Mouse (Mus musculus) ovary, adult 18-20 months (tissue): ENCODE results near the gene Ankrd24.
"Not testable (repeated sequence)": the region's sequence is repeated elsewhere in the genome, so short reads cannot be mapped to it uniquely, and the experiment has no call there.

Source experiments
- DNase-seq: peaks from one replicate; pipeline ENCODE4 v3.0.0; 2022; ENCODE audit warnings: low spot score, mixed read lengths

The Ankrd24 gene

GRCm38 (mm10) chr10:81605666-81605973, 22.7 kb upstream of the Ankrd24 start:
- no peak for DNase-seq

- DNase-seq: peak; percentile 96
Measured at GRCm38 (mm10) chr10:81605974-81606751, 22.2 kb upstream of the Ankrd24 start, which contains the start of gene BC025920. Gene BC025920, plus strand, starts transcription at chr10:81606270.

GRCm38 (mm10) chr10:81608308-81608707, 20.0 kb upstream of the Ankrd24 start:
- no peak for DNase-seq

DNA sequence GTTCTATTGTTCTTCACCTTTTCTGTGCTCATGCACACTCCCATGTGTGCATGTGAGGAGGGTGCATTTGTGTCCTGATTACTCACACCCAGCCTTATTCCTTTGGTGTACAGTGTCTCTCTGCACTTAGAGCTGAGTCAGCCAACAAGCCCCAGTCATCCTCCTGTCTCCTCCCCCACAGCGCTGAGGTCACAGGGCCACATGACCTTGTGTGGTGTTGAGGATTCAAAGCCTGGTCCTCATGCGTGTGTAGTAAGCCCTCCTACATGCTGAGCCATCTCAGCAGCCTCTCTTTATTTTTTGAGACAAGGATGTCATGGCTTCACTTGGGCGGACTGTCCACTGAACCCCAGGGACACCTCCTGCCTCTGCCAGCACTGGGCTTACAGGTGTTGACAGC, 15.6 kb upstream of the Ankrd24 start:
- DNase-seq: no peak

- no peak for DNase-seq
Measured at GRCm38 (mm10) chr10:81615486-81615885, 12.9 kb upstream of the Ankrd24 start.

- no peak for DNase-seq
Measured at GRCm38 (mm10) chr10:81619976-81620375, 8.4 kb upstream of the Ankrd24 start.

- DNase-seq: no peak
Measured at GRCm38 (mm10) chr10:81620786-81621185, 7.6 kb upstream of the Ankrd24 start.

DNA sequence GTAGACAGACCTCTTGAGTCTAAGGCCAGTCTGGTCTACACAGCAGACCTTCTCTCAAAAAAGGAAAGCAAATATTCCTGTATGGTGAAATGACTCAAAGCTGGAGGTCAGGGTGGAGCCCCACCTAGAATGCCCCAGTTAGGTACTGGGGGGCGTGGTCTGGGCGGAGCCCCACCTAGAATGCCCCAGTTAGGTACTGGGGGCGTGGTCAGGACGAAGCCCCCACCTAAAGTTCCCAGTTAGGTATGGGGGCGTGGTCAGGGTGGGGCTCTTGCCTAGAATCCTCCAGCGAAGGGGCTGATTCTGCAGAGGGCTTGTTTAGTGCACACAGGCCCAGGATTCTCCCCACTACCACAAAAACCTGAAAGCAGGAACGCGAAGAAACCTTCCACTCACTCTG, 4.9 kb upstream of the Ankrd24 start:
- no peak for DNase-seq

DNA sequence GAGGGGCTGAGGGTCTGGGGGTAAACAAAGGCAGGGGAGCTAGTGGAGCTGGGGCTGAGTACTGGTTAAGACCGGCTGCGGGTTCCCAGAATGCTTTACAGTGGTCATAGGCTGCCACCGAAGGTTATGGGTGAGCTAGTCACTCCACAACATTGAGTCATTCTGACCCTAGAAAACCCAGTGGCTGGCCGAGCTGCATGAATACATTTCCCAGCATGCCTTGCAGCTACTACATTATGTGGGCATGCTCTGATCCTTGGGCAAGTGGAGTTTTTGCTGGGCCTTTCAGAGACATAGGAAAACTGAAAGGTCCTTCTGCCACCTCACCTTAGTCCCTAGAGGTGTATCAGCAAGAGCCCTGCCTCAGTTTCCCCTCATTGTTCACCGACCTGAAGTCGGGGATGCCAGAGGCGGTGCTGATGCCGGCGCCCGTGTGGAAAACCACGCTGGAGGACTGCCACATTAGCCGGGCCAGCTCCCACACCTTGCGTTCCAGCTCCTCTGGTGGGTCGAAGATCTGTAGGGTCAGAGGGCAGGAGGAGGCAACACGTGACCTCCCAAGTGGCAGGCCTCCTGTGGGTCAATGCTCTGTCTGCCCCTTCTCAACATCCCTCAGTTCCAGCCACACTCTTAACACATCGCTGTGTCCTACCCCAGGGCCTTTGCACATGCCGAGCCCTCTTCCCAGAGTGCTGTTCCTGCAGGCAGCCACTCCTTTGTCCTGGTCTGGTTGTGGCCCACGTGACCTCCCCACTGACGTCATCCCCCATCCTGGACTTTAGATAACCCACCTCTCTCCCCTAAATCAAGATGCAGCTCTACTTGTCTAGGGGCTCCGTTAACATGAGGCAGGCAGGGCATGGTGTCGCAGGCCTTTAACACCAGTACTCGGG, 2.0 kb upstream of the Ankrd24 start:
- DNase-seq: no peak

DNA sequence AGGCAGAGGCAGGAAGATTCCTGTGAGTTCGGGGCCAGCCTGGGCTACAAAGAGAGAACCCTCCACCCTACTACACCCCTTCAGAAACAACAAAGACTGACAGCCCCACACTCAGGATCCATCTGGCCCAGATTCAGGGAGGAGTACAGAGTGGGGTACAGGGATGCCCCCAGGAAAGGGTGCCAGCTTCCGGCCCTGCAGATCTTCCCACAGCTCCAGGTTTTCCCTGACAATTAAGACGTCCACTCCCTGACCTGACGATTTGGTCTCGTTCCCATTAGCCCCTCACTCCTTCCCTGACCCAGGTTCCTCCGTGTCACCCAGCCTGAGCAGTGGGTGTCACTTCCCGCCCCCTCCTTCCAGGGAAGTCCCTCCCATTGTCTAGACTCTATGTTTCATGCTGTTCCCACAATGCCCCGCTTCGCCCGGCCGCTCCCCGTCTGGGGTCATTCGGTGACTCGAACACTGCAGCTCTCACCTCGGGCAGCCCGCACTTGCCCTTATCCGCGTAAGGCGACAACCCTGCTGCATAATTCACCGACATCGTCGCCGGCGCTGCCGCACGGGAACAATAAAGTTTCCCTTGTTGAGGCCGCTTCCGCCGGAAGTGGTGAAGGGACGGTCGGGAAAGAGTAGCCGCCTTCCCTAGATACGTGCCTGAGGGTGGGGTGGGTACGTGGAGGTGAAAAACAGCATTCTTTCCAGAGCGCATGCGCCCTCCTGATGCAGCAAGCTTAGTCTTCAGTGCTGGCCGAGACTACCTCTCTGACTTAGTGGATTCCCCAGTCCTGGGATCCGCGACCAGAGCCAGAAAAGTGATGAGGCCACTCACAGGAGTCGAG, 1.1 kb upstream of the Ankrd24 start, which contains the start of gene Sirt6:
Gene Sirt6, minus strand, starts transcription at position 804 of the 842 bp plus-strand sequence.
- peak; percentile 92 for DNase-seq

GRCm38 (mm10) chr10:81627836-81628220, 512 bp upstream of the Ankrd24 start:
- no peak for DNase-seq

DNA sequence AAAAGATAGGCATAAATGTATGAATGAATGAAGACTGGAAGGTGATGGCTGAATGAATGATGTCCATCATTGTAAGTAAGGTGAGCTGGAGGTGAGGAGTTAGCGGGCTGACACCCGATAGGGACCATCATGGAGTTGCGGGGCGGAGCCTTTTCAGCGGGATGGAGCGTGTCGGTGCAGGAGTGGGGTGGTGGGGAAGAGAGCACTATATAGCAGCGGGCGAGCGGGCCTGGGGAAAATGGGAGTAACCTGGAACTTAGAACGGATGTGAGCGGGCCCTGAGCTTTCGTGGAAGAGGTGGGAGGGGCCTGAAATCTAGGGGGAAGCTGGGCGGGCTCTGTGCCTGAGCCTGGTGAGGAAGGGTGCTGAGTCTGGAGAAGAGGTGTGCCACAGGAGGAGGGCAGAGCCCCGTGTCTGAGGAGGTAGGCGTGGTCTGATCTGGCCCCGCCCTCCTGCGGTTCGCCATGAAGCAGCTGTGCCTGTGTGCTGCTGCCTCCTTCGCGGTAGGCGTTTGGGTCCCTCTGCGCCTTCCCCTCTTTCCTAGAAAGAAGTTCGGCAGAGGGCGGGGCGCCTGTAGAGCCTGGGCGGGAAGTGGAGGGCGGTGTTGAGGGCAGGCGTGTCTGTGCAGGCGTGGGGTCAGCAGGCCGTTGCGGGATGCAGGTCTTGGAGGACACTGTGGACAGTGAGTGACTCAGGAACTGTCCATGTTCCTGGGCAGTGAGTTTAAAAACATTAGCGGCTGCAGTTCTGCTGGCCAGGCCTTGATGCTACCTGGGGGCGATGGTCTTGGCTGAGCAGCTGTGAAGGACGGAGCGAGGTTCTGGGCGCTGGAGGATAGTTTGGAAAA, 5.1 kb downstream of the Ankrd24 start:
- peak; percentile 86 for DNase-seq

- DNase-seq: no peak
Measured at GRCm38 (mm10) chr10:81636338-81636737, 8.0 kb downstream of the Ankrd24 start.

DNA sequence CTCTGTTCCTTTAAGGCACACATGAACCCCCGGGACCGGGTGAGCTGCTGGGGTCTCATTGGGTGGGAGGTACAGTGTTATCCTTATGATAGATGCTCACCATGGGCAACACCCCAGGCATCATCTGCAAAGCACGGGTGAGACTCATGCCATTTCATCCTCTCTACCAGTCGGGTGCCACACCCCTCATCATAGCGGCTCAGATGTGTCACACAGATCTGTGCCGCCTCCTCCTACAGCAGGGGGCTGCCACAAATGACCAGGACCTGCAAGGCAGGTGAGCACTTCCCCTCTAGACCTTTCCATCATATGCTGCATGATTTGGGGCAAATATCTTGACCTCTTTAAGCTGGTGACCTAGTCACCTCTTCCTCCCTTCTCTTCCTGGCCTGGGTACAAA, 9.8 kb downstream of the Ankrd24 start:
- no peak for DNase-seq

- DNase-seq: not testable (repeated sequence)
Measured at GRCm38 (mm10) chr10:81640825-81641224, 12.5 kb downstream of the Ankrd24 start.

GRCm38 (mm10) chr10:81641566-81641965, 13.2 kb downstream of the Ankrd24 start:
- no peak for DNase-seq

GRCm38 (mm10) chr10:81641978-81642647, 13.8 kb downstream of the Ankrd24 start:
- DNase-seq: no peak

GRCm38 (mm10) chr10:81642648-81643448, 14.5 kb downstream of the Ankrd24 start:
- no peak for DNase-seq

DNA sequence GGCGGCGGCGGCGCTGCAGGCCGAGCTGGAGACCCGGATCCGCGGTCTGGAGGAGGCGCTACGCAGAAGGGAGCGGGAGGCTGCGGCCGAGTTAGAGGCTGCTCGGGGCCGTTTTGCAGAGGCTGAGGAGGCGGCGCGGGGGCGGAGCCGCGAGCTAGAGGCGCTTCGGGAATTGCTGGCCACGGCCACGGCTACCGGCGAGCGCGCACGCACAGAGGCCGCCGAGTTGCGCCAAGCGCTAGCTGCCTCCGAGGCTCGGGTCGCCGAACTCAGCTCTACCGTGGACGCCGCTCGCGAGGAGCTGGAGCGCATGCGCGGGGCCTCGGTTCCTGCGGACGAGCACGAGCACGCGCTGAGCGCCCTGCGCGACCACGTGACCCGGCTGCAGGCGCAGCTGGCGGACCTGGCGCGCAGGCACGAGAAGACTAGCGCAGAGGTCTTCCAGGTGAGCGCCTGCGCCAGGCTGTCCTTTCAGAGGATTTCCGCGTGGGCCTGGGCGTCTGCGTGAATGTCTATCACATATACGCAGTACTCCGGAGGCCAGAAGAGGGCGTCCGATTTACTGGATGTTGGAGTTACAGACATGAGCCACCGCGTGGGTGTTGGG, 15.2 kb downstream of the Ankrd24 start:
- peak; percentile 96 for DNase-seq
